Mouse (Mus musculus) retina, postnatal 7 days (tissue): Measurements from ENCODE around the gene Gmppa.
A peak's percentile ranks its signal among the peaks of the same experiment; 100 is the strongest.

ENCODE experiments used
- DNase-seq: peaks from one replicate; pipeline ENCODE4 v3.0.0-alpha.2; 2012; ENCODE audit warnings: low read depth, low spot score

The Gmppa gene

DNA sequence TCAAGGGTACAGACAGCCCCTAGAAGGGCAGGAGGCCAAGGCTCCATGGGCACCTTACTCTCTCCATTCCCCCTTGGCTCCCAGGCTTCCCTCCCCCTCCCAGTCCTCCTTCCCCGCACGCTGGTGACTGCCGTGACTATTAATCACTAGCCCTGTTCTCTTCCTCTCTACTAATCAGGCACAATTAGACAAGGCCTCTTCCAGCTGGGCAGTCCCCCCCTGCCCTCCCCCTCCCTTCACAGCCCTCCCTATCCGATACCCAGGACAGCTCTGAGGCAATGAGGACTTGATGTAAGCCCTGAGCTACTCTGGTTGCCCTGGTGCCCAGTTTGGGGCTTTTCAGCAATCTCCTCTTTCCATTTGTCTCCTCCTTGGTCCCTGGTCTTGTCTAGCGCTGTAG lies 20.2 kb downstream of the Gmppa start:
- DNase-seq = no peak

DNA sequence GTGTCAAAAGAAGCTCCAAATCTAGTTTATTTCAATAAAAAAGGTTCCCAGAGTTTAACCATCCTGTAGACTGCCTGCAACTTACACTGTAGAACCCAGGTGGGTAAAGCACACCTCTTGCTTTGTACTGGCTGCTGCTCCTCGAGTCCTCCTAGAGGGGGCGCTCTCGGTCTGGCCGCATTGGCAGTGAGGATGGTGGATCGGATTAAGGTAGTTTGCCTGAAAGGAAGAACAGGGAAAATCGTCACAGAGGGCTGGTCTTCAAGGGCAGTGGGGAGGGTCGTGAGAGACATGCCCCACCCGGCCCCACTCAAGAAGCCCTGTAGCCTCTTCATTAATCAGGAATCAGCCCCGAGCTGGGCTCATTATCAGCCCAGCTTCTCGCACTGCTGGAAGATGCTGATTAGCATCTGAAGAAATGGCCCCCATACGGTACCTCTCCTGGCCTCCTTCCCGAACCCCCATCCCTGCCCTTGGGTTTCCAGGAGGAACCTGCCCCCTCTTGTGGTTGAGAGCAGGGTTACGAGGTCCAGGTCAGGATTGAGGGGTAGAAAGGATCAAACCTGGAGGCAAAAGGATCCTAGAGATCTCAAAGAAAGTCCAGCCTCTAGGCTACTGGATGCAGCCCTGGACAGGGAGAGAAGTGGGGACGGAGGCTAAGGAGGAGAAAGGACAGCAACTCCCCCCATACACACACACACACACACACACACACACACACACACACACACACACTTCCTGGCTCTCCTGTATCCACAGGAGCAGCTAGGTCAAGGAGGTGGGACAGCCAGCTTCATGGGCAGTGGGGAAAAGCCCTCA lies 21.2 kb downstream of the Gmppa start:
- no peak for DNase-seq

DNA sequence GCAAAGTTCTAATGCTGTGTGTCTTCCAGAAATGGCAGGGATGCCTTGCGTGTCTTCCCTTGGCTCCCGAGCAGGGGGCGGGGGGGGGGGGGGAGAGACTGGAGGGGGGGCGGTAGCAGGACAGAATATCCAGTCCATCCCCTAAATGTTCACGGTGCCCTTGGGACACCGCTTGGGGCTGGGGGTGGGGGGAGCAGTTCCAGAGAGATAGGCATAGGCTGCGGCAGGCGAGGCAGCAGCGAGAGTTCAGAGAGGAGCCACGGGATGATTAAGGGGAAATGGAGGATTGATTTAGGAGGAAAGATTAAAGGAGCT lies 21.9 kb downstream of the Gmppa start:
- DNase-seq = no peak

DNA sequence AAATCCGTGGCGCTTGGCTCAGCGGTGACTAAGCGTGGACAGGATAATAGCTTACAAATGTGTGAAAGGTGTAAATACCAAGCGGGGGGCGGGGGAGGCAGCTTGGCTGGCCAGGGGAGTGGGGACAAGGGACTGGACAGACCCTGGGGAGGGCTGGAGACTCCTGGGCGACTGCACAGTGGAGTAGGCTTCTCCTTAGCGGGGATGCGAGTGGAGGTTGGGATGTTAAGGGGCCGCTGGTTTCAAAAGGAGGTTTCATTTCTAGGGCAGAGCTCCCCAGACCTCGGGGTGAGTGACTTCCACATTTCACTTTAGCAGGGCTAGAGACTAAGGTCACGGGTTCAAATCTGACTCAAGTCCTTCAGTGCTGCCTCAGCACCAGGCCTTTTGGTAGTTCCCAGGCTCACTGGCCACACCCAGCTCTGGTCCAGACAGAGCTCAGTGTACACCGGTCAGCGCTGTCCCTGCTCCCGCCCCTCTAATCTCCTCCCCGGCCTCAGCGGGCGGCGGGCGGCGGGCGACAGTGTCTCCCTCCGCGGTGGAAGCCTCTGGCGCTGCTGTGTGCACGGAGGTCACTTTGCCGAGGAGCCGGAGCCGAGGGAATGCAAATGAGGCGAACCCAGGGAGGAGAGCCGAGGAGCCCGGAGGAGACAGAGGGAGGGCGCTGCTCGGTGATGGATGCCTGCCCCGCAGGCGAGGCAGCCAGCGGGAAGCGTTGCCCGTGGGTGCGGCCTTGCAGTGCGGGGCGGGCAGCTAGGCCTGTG lies 22.5 kb downstream of the Gmppa start:
- DNase-seq = no peak

DNA sequence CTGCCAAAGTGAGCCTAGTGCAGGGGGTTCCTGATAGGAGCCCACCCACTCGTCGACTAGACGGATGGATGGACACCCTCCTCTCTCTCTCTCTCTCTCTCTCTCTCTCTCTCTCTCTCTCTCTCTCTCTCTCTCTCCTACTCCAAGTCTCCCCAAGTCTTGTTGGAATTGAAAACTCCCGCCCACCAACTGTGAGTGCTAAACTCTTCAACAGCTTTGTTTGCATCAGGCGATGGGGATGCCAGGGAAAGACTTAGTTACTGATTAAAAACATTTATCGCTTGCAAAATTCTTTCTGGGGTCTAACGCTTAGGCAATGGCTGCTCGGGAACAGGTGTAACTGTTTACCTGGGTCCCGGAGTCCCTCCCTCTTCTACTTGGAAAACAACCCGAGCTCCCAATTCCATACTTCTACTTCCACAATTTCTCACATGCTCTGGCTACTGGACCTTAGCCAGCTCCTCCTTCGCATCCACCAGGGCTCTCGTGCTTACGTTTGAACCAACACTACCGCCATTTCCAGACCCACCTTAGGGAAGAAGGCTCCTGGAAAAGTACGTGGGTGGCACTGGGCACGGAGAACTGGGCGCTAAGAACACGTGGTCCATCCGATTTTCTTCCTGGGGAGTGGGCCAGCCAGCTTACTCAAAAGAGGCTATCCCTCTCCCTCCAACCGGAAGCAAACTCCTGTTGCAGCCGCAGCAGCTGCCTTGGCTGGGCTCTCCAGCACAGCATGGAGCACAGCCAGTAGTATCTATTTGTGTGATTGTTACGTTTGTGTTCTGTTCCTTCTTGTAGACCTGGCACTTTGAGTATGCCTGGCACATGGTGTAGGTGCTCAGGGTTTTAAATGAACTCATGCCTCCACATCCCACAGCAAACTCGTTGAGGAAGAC lies 23.3 kb downstream of the Gmppa start:
- no peak for DNase-seq

DNA sequence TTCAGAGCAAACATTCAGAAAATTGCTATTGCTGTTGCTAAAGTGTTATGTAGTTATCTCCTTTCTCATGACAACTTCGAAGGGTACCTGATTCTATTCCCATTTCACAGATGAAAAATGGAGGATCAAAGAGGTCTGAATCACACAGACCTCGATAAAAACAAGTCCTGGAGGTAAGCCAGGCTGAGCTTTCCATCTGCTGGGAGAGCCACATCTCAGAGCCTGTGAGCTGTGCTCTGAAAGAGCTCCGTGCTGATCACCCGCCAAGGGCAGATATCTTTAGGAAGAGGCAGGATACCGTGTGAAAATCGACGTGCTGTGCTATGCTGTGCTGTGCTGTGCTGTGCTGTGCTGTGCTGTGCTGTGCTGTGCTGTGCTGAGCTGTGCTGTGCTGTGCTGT lies 24.6 kb downstream of the Gmppa start:
- no peak for DNase-seq

DNA sequence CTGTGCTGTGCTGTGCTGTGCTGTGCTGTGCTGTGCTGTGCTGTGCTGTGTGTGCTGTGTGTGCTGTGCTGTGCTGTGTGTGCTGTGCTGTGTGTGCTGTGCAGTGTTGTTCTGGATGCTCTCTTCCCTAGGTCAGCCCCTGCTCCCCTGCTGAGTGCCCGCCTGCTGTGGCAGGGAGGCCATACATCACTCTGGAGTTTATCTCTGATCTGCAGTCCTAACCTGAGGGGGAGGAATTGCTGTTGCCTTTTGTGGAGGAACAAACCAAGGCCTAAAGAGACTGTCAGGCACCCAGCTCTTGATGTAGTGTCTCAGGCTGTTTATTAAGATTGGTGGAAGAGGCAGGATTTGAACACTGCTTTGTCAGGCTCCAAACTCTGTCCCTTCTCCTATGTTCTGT lies 26.9 kb downstream of the Gmppa start:
- no peak for DNase-seq

DNA sequence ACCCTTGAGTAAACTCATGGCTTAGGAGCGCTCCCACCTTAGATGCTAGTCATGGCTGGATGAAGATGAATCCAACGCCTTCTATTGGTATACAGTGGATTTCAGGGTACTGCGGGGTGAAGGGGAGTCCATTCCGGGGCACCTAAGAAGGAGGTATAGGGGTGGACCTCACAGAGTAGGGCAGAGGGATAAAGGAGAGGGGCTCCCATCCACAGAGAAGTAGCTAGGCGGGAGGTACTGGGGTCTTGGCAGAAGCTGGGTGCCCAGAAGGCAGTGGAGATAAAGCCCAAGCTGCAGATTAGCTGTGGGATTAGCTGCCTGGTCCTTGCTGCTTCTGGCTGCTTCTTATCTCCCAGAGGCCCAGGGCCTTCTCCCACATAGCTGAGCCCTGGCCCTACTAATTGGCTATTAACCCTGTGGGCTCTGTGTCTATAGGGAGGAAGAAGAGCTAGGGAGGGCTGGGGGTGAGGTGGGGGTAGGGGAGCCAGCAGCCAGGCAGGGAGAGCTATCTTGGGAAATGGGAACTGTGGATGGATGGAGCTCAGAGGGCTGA lies 28.0 kb downstream of the Gmppa start:
- peak; percentile 76 for DNase-seq

DNA sequence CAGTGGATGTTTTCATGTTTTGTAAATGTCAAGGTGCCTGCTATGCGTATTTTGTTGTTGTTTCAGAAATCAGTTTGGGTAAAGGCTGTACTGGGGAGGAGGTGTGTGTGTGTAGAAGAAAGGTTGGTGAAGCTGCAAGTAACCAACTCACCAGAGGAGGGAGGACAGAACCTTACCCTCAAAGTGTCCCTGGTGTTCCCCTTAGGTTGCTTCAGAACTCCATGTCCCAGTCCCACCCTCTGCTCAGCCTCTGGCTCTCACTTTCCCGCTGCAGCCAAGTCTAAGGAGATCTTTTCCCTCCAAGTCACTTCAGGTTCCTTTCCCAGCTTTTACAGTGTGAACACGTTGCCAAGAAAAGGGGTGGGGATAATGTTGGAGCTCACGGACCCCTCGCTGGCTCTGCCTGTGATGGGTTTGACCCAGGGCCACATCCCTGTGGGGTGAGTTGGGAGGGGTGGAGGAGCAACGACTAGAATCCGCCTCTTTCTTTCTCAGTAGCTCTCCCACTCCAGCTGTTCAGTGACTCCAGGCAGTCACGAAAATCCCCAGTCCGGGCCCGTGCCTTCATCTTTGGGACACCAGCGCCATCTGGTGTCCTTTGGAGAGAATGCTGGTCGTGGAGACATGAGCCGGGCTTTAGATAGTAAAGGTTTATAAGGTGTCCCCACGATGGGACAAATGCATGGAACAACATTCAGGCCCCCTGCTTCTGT lies 31.6 kb downstream of the Gmppa start:
- peak; percentile 87 for DNase-seq

DNA sequence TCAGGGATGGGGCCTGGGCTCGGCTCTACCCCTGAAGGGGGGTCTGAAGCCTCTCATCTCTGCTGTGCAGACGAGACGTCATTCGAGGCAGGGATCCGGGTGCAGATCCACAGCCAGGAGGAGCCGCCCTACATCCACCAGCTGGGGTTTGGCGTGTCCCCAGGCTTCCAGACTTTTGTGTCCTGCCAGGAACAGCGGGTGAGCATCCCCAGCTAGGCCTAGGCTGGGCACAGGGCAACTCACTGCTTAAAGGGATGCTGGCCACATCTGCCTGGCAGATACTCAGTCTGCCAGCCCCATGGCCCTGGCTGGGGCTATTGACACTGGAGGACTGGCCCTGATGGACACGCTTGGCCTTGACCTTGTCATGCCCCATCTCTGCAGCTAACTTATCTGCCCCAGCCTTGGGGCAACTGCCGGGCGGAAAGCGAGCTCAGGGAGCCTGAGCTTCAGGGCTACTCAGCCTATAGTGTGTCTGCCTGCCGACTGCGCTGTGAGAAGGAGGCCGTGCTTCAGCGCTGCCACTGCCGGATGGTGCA lies 33.6 kb downstream of the Gmppa start:
- DNase-seq = no peak

DNA sequence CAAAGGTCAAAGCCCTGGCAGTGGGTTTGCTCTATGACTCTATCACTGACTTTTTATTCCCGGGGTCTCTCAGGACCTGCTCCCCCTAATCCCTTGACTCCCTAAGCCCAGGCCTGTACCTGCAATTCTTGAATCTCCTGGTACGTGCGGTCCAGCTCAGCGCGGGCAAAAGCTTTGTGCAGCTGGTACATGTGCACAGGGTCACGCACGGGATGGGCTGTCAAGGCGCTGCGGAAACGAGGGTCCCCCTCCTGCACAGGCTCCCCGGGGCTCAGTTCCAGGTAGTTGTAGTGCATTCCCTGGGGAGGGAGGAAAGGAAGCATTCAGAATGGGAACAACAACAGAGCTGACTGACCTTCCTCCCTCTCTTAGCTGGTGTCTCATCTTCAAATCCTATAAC lies 40.7 kb downstream of the Gmppa start:
- DNase-seq = no peak

DNA sequence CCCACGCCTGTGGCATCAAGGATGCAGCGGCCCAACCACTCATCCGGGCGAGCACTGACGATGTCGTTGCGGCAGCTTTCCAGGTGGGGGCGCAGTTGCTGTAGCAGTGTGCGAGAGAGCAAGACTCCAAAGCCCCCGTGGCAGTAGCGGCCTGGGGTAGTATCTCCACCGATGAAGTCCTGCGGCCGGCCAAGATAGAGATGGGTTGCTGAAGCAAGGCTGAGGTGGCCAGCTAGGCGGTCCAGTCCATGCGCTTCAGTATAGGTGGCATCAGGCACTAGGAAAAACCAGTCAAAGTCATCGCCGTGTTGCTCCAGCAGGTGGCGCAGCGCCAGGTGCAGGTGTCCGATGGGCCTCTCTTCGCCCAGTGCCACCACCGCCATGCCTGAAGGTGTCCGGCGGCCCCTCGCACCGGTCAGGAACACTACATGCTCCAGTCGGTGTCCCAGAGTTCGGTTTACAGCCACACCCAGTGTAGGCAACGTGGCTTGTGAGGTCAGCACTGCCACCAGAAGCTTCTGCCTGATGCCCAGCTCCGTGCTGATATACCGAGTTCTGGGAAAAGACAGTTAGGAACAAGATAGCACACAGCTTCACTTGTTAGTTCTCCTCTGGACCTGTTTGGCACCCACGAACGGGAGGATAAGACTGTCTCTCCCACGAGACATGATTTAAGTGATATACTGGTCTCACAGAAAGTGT lies 41.7 kb downstream of the Gmppa start:
- peak; percentile 76 for DNase-seq

DNA sequence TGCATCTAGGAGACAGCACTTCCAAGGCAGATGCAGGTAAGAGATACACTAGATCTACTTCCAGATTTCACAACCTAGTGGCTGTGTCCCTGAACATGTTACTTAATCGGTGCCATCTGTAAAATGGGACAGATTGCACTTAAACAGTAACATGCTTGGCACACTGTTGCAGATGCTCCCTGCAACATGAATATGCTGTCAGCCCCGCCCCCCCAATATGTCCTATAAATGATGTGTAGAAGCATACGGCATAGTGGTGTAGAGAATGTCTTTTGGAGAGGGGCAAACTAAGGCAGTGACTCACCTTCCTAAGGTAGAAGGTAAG lies 42.2 kb downstream of the Gmppa start:
- no peak for DNase-seq

DNA sequence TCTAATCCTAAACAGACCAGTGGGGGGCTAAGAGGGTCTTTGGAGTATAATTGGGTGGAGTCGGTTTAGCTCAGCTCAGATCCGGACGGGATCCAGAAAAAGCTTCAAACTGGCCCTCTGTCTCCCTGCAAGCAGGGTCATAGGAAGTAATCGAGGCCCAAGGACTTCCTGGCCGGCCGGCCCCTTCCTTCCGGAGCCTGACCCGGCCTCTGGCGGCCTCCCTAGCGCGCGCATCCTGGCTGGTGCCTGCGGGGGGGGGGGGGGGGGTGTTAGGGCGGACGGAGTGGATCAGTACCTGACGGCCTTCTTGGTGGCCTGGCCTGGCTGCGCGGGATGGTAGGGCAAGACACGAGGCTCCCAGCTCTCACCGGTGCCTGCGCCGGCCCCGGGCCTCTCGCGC lies 42.8 kb downstream of the Gmppa start:
- no peak for DNase-seq

DNA sequence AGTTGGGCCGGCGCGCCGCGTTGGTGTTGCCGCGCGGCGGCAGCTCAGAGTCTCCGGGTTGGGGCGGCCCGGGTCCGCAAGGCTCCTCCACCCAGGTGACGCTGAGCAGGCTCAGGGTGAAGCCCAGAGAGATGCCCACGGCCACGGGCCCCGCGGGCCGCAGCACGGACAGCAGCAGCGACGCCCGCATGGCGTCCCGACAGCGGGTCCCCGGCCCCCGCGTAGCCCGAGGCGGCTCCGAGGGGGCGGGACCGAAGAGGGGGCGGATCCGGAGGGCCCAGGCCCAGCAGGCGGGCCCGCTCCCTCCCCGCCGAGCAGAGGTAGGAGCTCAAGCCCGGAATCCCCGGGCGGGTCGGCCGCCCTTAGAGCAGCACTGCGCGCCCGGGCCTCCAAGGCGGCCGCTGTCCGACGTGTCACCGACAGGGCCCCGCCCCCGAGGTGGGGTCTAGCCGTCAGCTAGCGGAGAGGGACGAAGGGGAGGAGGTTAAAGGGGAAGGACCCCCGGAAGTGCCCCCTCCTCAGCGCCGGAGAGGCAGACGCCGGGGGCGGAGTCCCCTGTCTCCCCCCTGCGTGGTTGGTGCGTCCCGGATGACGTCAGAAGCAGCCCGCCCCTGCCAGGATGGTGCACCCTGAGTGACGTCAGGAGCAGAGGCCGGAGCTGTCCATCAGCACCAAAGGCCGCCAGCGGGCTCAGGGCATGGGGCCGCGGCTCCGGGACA lies 43.3 kb downstream of the Gmppa start, which contains the start of the genes Chpf and Tmem198:
Gene Chpf, minus strand, starts transcription at position 392 of the 719 bp plus-strand sequence.
Gene Tmem198, plus strand, starts transcription at position 617 of the 719 bp plus-strand sequence.
- DNase-seq = peak; percentile 95

DNA sequence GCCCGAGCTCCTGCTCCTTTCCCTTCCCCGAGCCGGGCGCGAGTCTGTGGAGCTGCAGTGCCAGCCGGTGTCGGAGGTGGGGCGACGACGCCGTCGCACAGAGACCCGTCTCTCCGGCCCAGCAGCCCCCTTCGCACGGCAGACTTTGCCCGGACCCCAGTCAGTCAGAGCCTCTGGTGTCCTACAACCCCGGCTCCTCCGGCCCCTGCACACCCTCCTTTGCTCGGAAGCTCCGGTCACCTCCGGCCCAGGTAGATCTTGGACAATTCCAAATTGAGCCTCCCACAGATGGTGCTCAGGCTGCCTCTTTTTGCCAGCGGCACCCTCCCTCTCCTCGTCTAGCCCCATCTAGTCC lies 43.9 kb downstream of the Gmppa start:
- no peak for DNase-seq

DNA sequence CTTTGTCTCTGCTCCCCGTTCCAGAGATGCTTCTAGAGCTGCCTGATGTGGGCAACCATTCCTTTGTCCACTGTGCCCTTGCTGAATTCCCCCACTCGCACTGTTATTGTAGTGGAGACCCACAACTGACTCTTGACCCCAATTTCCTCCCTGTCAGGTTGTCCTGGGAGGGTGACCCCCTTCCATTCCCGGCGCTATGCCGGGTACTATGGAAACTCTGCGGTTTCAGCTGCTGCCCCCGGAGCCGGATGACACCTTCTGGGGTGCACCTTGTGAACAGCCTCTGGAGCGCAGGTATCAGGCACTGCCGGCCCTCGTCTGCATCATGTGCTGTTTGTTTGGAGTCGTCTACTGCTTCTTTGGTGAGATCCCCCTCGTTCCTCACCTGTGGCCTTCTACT lies 44.3 kb downstream of the Gmppa start:
- no peak for DNase-seq

DNA sequence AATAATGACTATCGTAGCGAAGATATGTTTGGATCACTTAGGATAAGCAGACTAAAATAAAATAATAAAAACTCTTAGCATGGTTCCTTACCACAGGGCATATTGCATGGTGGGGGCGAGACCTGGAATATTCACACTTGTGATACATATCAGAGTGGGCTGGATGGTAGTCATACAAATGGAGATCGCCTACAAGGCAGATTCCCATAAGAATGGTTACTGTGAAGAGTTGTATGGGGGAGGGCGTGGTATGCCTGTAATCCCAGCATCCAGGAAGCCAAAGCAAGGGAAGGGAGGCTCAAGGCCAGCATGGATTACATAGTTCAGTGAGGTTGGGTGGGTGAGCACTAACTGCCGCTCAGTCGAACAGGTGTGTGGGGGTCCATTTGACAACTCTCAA lies 45.0 kb downstream of the Gmppa start:
- DNase-seq = no peak

DNA sequence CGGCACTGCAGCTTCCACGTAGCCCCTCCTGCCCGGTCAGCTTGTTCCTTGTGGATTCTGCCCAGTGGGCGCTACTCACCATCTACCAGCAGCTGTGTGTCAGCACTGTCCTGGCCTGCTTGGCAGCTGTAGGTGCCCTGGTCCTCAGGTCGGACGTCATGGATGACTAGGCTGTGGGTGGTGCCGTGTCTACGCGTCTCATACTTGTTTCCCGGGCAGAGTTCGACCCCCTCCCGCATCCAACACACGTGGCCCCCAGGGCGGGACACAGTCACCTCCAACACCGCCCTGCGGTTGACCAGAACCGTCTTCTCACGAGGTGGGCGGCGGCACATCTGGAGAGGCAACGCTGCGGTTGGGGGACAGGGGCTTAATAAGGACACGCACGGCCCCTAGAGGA lies 50.8 kb downstream of the Gmppa start:
- DNase-seq = no peak

DNA sequence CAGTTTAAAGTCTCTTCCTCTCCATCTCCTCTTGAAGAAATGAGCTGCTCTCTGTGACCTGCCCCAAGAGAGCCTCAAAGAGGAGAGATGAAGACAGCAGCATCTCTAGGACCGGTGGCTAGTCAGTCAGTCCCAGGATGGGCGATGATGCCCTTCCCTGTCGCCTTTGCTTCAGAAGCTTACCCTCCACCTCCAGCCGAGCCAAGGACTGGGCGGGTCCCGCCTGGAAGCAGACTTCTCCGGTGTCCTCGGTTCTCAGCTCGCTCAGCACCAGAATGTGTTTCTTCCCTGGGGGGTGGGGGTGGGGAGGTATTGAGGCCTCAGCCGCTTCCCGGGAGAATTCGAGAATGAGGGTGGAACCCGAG lies 51.3 kb downstream of the Gmppa start:
- no peak for DNase-seq
